Mouse (Mus musculus) heart, adult 18-20 months (tissue): ENCODE data around the gene 5330417H12Rik. TPM values are rescaled to one million over a fixed set of nuclear protein-coding genes. Genes with fewer than 3 reads are reported as not detected.

Experiments used
- DNase-seq, 2 experiments: peaks; one replicate each; pipeline ENCODE4 v3.0.0; 2021 to 2022; ENCODE audit warnings: mixed read lengths in 1 of 2
- total RNA-seq, 2 experiments: library from RNA; stranded (reverse); gene quantifications; 2 replicates each; pipeline ENCODE4 v1.2.3; 2021

Gene 5330417H12Rik
- total RNA-seq, 2 experiments from 2014 or later = not detected

GRCm38 (mm10) chr7:107625781-107626180 is 820 bp upstream of the 5330417H12Rik start:
- no peak for DNase-seq

- DNase-seq = no peak
Observed at GRCm38 (mm10) chr7:107624432-107624831, 529 bp downstream of the 5330417H12Rik start.

- DNase-seq = no peak
Observed at GRCm38 (mm10) chr7:107620137-107620536, 4.8 kb downstream of the 5330417H12Rik start.

- DNase-seq = peak; percentile 37 to 40
Observed at GRCm38 (mm10) chr7:107619225-107619624, 5.7 kb downstream of the 5330417H12Rik start.

DNA sequence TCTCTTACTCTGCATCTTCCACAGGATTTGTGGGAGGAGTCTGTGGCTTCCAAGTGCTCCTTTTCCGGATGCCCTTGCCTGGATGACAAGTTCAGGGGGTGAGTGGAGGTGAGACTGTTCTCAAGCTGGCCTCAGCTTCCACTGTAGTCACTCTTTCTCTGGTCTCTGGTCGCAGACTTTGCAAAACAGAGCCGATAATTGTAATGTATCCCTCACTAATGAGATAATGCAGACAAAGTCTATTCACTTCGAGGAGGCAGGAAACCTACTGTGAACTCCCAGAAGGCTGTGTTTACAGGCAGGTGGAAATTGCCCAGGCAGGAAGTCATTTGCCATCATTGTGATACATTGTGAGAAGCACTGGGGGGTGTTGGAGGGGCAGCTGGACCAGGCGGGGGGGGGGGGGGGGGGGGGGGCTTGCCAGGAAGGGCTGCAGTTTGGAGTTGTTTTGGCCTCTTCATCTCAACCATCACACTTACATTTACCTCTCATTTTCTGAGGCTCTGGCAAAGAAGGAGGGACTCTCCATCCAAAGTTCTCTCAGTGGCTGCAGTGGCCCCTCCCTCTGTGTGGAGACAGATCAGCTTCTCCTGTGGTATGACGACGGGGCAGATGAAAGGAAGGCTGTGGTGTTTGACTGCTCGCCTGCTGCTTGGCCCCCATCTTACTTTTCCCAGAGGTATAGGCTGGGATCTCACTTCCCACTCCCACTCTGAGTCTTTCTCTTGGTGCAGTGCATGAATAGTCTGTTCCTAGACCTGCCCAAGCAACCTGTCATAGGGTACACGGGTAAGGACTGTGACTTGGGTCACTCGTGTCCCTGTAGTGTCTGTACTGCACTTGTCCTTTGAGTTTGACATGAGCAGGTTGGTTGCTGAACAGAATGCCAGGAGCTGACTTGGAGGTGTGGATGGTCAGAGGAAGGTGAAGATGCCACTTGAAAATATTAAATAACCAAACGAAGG is 6.7 kb downstream of the 5330417H12Rik start:
- DNase-seq = no peak

GRCm38 (mm10) chr7:107610880-107611279 is 14.1 kb downstream of the 5330417H12Rik start:
- no peak for DNase-seq

DNA sequence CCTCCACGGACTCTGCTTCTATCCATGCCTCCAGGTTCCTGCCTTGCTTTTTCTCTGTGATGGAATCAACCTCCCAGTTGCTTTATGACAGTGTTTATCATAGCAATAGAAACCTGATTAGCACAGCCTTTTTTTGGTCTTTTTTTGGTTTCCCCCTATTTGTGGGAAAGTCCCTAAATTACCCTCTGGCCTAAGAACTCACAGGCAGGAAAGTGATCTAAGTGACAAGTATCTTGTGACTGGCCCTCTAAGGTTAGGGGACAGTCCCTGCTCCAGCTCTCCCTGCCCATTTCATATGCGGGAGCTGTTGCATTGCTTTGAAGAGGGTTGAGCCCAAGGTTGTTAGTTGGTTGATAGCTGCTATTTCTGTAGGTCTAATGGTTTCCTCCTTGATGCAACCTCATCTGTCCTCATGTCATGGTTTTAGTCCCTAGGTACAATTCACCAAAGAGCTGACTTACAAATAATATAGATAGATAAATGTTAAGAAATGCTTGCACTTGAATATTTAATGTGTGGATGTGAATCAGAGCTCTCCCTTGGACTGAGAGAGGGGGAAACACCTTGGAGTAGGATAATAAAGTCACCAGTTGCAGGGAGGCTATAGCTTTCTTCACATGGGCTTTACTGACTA is 15.2 kb downstream of the 5330417H12Rik start:
- no peak for DNase-seq

DNA sequence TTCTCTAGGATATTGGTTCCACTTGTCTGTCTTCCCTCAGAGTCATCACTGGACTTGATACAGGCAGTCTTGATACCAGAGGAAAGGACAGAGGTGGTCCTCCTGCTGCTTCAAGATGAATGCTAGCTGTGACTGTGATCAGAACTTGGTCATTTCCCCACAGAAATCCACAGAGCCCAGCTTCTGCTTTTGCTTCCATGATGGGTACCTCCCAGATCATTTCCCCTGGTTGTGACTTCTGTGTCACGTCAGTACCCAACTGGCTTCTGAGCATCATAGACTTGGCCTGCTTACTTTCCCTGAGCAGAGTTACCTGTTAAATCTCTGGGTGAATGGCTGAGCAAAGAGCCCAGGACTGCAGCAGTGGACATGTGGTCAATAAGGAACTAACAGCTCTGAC is 17.2 kb downstream of the 5330417H12Rik start:
- no peak for DNase-seq

DNA sequence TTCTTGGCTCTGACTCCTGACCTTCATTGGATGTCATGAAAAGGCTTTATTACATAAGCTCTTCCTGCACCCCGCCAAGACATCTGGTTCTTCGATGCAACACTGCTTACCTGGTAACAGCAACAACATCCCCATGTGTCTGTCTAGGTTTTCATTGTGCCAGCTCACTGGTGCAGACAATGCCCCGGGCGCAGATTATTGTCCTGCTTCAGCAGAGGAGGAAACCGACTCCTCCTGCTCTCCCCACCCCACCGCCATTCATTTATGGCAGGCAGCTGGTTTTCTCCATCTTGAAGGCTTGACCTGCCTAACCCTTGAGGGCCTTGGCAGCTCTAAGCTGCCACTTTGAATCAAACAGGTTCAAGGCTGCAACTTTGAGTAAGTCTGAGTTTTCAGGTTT is 22.0 kb downstream of the 5330417H12Rik start:
- DNase-seq = no peak

DNA sequence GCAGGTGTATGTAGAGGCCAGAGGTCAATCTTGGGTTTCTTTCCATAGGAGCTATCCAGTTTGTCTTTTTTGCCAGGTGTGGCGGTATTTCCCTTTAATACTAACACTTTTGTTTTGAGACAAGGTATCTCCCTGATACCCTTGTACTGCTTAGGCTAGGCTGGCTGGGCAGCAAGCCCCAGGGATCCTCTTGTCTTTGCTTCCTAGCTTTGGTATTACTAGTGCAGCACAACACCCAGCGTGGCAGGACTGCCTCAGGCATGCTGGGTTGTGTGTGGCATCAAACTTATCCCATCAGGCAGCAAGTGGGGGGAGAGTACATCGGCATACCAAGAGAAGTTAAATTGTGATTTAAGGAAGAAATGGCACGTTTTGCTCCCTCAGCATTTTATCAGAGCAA is 22.5 kb downstream of the 5330417H12Rik start:
- DNase-seq = no peak

DNA sequence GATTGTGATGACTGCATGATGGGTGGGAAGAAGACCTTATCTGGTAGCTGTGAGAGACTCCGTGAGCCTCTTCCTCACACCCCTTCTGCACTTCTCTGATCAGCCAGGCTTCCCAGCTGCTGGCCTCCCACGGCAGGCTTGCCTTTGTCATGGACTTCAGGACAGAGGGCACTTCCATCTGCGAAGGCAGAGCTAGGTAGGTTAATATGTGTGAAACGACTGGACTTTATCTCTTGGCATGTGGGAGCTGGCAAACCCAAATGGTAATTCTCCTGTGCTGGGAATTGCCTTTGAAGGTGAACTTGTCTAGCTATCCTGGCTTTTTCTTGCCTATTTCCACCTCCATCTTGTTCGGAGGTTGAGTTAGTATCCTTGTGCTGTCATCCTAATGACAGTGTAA is 24.3 kb downstream of the 5330417H12Rik start:
- DNase-seq = no peak

DNA sequence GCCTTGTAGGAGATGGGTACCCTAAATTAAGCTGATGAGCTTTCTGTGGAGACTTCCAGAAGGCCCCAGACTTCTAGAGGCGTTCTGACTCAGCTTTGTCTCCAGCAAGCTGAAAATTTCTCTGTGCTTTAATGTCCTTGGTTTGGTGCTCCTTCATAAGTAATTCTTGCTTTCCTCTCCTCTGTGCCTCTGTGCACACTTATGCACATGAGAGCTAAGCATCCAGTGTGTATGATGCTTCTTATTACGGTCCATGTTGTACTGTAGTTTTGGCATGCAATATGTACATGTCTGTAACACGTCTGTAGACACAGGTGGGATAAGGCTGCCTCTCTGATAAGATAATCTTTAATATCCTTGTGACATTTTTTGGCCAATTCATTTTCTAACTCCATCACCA is 27.0 kb downstream of the 5330417H12Rik start:
- no peak for DNase-seq

DNA sequence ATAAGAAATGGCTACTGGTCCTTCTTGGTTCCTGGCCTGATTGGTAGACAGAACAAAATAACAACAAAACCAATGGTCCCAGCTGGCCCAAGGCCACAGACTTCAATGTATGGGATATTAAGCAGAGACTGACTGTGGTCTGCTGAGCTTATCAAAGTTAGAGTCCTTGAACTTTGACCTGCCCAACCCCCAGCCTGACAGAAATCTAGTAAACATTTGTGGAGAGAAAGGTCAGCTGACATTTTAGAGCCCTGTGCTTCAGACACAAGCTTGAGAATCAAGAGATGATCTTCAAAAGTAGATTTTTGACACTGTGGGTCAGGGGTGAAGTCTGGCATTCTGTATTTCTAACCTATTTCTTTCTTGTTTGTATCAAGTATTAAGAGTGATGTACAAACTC is 28.2 kb downstream of the 5330417H12Rik start:
- no peak for DNase-seq

- DNase-seq = peak in 1 of 2 experiments; percentile 35
Observed at GRCm38 (mm10) chr7:107595426-107595825, 29.5 kb downstream of the 5330417H12Rik start.

GRCm38 (mm10) chr7:107594857-107595402 is 30.0 kb downstream of the 5330417H12Rik start, which contains the start of gene Ppfibp2:
Ppfibp2 (plus strand) TSS chr7:107595207.
- peak; percentile 94 to 95 for DNase-seq

DNA sequence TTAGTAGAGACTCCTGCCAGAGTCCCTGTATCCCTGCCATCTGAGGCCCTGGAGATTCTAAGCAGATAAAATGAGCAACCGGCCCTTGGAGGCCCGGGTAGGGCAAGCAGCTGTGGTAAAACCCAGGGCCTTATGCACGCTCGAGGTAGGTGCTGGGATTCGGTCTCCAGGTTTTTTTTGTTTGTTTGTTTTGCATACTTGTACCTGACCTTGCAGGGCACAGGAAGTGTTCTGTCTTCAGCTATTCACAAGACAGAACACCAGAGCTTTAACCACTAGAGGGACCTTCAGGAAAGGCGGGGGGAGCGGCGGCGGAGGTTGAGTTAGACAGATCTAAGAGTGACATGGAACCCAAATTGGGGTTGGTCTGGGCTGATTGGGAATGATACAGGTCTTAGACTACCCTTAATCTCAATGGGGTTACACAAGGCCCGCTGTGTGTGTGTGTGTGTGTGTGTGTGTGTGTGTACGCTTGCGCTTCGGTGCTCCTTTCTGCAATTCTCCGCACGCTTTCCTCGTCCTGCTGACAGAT is 30.6 kb downstream of the 5330417H12Rik start:
- DNase-seq = peak; percentile 59 to 74

GRCm38 (mm10) chr7:107593904-107594303 is 31.1 kb downstream of the 5330417H12Rik start:
- peak; percentile 43 to 61 for DNase-seq

- peak; percentile 65 to 77 for DNase-seq
Observed at GRCm38 (mm10) chr7:107592641-107593040, 32.3 kb downstream of the 5330417H12Rik start.

- DNase-seq = peak in 1 of 2 experiments; percentile 24
Observed at GRCm38 (mm10) chr7:107574276-107574675, 50.7 kb downstream of the 5330417H12Rik start.
